Mouse (Mus musculus): ENCODE data around the gene Mad1l1.

Gene Mad1l1

GRCm38 (mm10) chr5:140115434-140116271 is 205.7 kb downstream of the Mad1l1 start:
- no peaks in the 10 kb centered on the region; the same call in 1 of the 2 replicates for H3K36me3 ChIP-seq (ENCODE audit: control insufficient read depth, insufficient read depth, low read length, poor library complexity, severe bottlenecking)
- H3K27me3 ChIP-seq (ENCODE audit: control insufficient read depth, insufficient read depth, low read length, poor library complexity, severe bottlenecking), result no peaks in the 10 kb centered on the region
- no peak for DNase-seq (ENCODE audit: low read depth, low spot score)

GRCm38 (mm10) chr5:140114512-140115060 is 206.8 kb downstream of the Mad1l1 start:
- no peaks in the 10 kb centered on the region for H3K27me3 ChIP-seq (ENCODE audit: control insufficient read depth, insufficient read depth, low read length, poor library complexity, severe bottlenecking)
- H3K36me3 ChIP-seq (ENCODE audit: control insufficient read depth, insufficient read depth, low read length, poor library complexity, severe bottlenecking), result no peaks in the 10 kb centered on the region; the same call in 1 of the 2 replicates
- no peak for DNase-seq (ENCODE audit: low read depth, low spot score)

DNA sequence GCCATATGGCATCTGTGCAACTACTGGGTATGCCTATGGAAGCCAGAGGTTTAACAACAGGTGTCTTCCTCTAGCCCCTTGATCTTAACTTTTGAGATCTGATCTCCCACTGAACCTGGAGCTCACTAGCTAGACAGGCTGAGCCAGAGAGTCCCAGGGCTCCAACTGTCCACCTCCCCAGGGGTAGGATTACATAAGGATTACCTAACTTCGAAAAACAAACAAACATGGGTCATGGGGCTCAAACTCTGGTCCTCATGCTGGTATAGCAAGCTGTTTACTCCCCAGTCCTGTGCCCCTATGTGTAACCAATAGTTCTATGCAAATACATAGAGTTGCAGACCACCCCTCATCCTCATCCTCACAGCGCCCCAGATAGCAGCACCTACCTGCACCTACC is 208.1 kb downstream of the Mad1l1 start:
- DNase-seq (ENCODE audit: low read depth, low spot score), result no peak
- H3K27me3 ChIP-seq (ENCODE audit: control insufficient read depth, insufficient read depth, low read length, poor library complexity, severe bottlenecking), result no peaks in the 10 kb centered on the region
- no peaks in the 10 kb centered on the region; the same call in 1 of the 2 replicates for H3K36me3 ChIP-seq (ENCODE audit: control insufficient read depth, insufficient read depth, low read length, poor library complexity, severe bottlenecking)

DNA sequence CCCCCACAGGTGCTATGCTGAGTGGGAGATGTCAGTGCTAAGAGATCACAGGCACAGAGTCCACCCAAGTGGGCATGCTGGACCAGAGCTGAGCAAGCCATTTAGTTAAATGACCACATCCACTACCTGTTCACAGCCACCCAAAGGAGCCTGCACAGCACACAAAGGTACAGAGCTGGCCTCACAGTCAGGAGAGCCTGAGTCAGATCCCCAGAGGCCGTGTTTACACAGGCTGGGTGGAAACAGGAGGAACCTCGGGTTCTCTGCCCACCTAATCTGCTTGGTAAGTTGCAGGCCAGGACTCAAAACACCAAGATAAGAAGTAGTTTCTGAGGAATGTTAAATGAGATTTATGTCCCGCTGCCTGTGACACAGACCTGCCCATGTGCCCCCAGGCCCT is 211.3 kb downstream of the Mad1l1 start:
- no peak for DNase-seq (ENCODE audit: low read depth, low spot score)
- Histone ChIP-seq H3K27me3 (ENCODE audit: control insufficient read depth, insufficient read depth, low read length, poor library complexity, severe bottlenecking) (no peaks in the 10 kb centered on the region), H3K36me3 (ENCODE audit: control insufficient read depth, insufficient read depth, low read length, poor library complexity, severe bottlenecking) (no peaks in the 10 kb centered on the region; the same call in 1 of the 2 replicates)

GRCm38 (mm10) chr5:140107907-140108306 is 213.4 kb downstream of the Mad1l1 start:
- DNase-seq (ENCODE audit: low read depth, low spot score), result no peak
- Histone ChIP-seq H3K36me3 (ENCODE audit: control insufficient read depth, insufficient read depth, low read length, poor library complexity, severe bottlenecking) (no peaks in the 10 kb centered on the region), H3K27me3 (ENCODE audit: control insufficient read depth, insufficient read depth, low read length, poor library complexity, severe bottlenecking) (no peaks in the 10 kb centered on the region)

DNA sequence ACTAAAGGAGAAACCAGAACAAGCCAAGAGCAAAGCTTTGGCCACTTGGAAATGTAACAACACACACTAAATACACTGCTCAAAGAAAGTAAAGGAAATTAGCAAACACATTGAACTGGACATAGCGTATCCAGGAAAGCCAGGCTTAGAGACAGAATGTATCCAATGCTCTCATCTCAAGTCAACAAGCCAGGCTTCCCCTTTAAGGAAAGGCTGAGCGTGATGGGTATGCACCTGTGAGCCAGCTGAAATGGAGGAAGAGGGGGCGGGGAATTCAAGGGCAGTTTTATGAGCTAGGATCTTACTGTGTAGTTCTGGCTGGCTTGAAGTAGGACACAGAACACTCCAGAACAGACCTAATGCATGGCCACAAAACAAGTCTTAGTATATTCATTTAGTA is 215.3 kb downstream of the Mad1l1 start:
- DNase-seq (ENCODE audit: low read depth, low spot score), result no peak
- no peaks in the 10 kb centered on the region for H3K27me3 ChIP-seq (ENCODE audit: control insufficient read depth, insufficient read depth, low read length, poor library complexity, severe bottlenecking)
- H3K36me3 ChIP-seq (ENCODE audit: control insufficient read depth, insufficient read depth, low read length, poor library complexity, severe bottlenecking), result no peaks in the 10 kb centered on the region

- H3K36me3 ChIP-seq (ENCODE audit: control insufficient read depth, insufficient read depth, low read length, poor library complexity, severe bottlenecking), result no peaks in the 10 kb centered on the region
- H3K27me3 ChIP-seq (ENCODE audit: control insufficient read depth, insufficient read depth, low read length, poor library complexity, severe bottlenecking), result no peaks in the 10 kb centered on the region
Measured at GRCm38 (mm10) chr5:140104891-140105290, 216.5 kb downstream of the Mad1l1 start.

DNA sequence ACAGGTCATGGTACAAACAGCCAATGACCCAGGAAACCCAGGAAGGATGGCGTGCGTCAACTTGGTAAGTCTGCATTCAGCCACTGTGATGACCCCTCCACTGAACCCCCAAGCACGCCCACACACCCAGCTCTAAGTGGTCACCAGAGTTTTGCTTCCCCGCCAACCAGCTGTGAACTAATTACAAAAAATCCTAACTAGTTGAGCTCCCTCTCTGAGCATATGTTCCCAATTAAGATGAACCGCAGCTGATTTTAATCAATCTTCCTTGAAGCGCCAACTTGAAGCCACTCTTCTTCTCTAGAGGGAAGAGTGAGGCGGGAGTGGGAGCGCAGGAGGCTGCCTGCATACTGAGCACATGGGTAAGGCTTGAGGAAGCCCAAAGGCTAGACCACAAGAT is 218.6 kb downstream of the Mad1l1 start:
- H3K27me3 ChIP-seq (ENCODE audit: control insufficient read depth, insufficient read depth, low read length, poor library complexity, severe bottlenecking), result no peaks in the 10 kb centered on the region
- H3K36me3 ChIP-seq (ENCODE audit: control insufficient read depth, insufficient read depth, low read length, poor library complexity, severe bottlenecking), result no peaks in the 10 kb centered on the region
- no peak for DNase-seq (ENCODE audit: low read depth, low spot score)

More at GRCm38 (mm10) chr5:140104891-140105290, 216.5 kb downstream of the Mad1l1 start:
- DNase-seq (ENCODE audit: low read depth, low spot score), result no peak

DNA sequence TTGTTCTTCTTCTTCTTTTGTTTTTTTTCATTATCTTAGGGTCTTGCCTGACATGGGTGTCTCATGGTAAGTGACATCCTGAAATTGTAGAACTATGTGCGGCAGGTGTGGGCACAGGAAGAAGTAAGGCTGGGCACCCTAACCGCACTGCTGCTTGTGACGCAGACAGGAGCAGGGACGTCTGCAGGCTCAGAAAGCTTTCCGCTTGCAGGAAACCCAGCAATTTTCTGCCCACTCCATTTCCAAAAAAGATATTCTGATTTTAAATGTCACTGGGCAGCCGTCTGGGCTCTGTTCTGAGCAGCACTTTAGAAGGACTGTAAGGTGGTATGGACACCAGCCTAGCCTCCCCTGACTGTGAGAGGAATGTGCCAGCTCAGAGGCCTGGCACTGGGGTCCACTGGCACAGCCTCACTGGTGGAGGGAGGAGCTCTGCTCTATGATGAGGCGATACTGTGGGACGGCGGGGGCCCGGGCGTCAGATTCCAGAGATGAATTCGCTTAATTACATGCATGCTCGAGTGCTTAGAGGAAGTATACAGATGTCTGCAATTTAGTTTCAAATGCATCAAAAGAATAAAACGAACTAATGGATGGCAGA is 219.8 kb downstream of the Mad1l1 start:
- H3K27me3 ChIP-seq (ENCODE audit: control insufficient read depth, insufficient read depth, low read length, poor library complexity, severe bottlenecking), result no peaks in the 10 kb centered on the region
- no peak for DNase-seq (ENCODE audit: low read depth, low spot score)
- H3K36me3 ChIP-seq (ENCODE audit: control insufficient read depth, insufficient read depth, low read length, poor library complexity, severe bottlenecking), result no peaks in the 10 kb centered on the region

GRCm38 (mm10) chr5:140098711-140099110 is 222.6 kb downstream of the Mad1l1 start:
- Histone ChIP-seq H3K36me3 (ENCODE audit: control insufficient read depth, insufficient read depth, low read length, poor library complexity, severe bottlenecking) (no peaks in the 10 kb centered on the region), H3K27me3 (ENCODE audit: control insufficient read depth, insufficient read depth, low read length, poor library complexity, severe bottlenecking) (no peaks in the 10 kb centered on the region)
- no peak for DNase-seq (ENCODE audit: low read depth, low spot score)

DNA sequence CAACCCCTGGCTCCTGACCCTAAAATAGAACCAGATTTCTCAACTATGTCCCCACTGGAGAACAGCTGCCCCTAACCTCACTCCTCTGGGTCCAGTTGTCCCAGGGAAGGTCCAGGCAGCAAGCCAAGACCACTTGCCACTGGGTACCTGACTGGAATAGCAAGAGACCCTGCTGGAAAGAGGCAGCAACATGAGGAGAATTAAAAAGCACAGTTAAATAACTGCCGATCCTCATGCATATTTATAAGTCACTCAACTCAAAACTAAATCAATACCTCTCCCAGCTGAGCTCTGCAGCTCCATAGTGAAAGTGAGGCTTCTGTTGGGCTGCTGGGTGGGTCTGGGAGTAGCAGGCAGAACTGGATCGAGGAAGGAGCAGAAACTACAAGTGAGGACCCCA is 226.1 kb downstream of the Mad1l1 start:
- H3K36me3 ChIP-seq (ENCODE audit: control insufficient read depth, insufficient read depth, low read length, poor library complexity, severe bottlenecking), result no peaks in the 10 kb centered on the region
- H3K27me3 ChIP-seq (ENCODE audit: control insufficient read depth, insufficient read depth, low read length, poor library complexity, severe bottlenecking), result no peaks in the 10 kb centered on the region
- DNase-seq (ENCODE audit: low read depth, low spot score), result no peak

DNA sequence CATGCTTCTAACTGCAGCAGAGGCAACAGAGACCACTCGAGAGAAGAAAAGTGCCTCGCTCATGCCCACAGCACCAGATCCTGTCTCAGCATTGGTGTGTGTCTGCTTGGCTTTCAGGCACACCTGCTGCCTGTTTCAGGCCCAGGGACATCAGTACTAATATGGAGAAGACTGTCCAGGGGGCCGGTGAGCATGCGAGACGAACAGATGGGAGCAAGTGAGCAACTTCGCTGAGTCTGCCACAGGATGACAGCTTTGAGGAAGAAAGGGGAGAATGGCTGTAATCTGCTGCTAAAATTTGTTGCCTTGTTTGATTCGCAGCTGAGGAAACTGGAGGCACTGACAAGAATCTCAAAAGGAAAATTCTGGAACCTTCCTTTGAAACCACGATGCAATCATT is 227.9 kb downstream of the Mad1l1 start:
- DNase-seq (ENCODE audit: low read depth, low spot score), result no peak
- Histone ChIP-seq H3K36me3 (ENCODE audit: control insufficient read depth, insufficient read depth, low read length, poor library complexity, severe bottlenecking) (no peaks in the 10 kb centered on the region), H3K27me3 (ENCODE audit: control insufficient read depth, insufficient read depth, low read length, poor library complexity, severe bottlenecking) (no peaks in the 10 kb centered on the region)

- Histone ChIP-seq H3K36me3 (ENCODE audit: control insufficient read depth, insufficient read depth, low read length, poor library complexity, severe bottlenecking) (peaks cover 2% of the 10 kb centered on the region), H3K27me3 (ENCODE audit: control insufficient read depth, insufficient read depth, low read length, poor library complexity, severe bottlenecking) (no peaks in the 10 kb centered on the region)
- no peak for DNase-seq (ENCODE audit: low read depth, low spot score)
Measured at GRCm38 (mm10) chr5:140091601-140092000, 229.8 kb downstream of the Mad1l1 start.

DNA sequence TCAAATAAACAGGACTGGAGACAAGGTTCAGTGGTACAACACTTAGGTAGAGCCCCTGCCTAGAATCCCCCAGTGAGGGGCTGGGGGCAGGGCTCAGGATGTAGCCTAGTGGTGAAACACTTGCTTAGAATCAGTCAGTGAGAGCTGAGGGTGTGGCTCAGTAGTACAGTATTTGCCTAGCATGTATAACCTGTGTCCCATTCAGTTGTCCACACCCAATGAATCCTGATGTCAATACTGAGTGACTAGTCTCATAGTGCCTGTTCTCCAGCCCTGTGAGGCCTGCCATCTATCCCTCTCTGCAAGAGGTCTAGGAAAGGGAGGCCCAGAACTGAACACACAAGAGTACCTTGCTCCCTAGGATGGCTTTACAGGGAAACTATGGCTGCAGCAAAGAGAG is 232.1 kb downstream of the Mad1l1 start:
- DNase-seq (ENCODE audit: low read depth, low spot score), result no peak
- Histone ChIP-seq H3K27me3 (ENCODE audit: control insufficient read depth, insufficient read depth, low read length, poor library complexity, severe bottlenecking) (no peaks in the 10 kb centered on the region), H3K36me3 (ENCODE audit: control insufficient read depth, insufficient read depth, low read length, poor library complexity, severe bottlenecking) (peaks cover 2% of the 10 kb centered on the region)

DNA sequence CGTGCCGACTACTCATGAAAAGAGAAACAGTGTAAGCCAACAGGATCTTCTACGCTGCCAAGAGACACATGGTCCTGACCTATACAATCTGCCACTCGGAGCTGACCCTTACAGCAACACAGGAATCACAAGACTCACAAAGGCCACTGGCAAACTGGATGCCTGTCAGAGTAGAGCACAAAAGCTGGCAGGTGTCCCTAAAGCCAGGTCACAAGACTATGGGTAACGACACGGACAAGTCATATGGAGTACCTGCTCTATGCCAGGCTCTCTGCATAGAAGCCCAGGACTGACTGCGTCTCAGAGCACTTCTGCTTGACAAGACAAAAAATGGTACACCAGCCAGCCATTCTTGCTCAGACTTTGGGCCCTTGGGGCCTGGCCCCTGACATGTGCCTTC is 234.1 kb downstream of the Mad1l1 start:
- Histone ChIP-seq H3K36me3 (ENCODE audit: control insufficient read depth, insufficient read depth, low read length, poor library complexity, severe bottlenecking) (peaks cover 2% of the 10 kb centered on the region), H3K27me3 (ENCODE audit: control insufficient read depth, insufficient read depth, low read length, poor library complexity, severe bottlenecking) (no peaks in the 10 kb centered on the region)
- DNase-seq (ENCODE audit: low read depth, low spot score), result no peak

Measured in splenic B cell, adult 2 months (primary cell).